Mouse (Mus musculus): ENCODE results near the gene Asap2. TPM values are rescaled to one million over a fixed set of nuclear protein-coding genes. Genes with fewer than 3 reads are reported as not detected.

The Asap2 gene
- polyA plus RNA-seq, 1 experiment, result 17.5 TPM

GRCm38 (mm10) chr12:21142489-21143254 lies 152.4 kb downstream of the Asap2 start:
- no peak for DNase-seq
- H3K4me1 ChIP-seq (ENCODE audit: control insufficient read depth, insufficient read depth, low read length), result peaks cover 14% of the 10 kb centered on the region
- TF ChIP-seq POLR2A (IDR thresholded peaks at IDR 0.05; ENCODE audit: borderline replicate concordance, extremely low read depth, low read depth, low read length), result no peak
- TF ChIP-seq CTCF (IDR thresholded peaks at IDR 0.05; ENCODE audit: insufficient read depth, low read length), result no peak
- H3K4me3 ChIP-seq (replicated peaks; ENCODE audit: extremely low read depth, low read depth, low read length), result no peak overlapping the region
- WGBS, result 48% methylated on average over 9 of the region's 9 CpGs

GRCm38 (mm10) chr12:21144602-21145001 lies 154.3 kb downstream of the Asap2 start:
- Histone ChIP-seq H3K4me1 (ENCODE audit: control insufficient read depth, insufficient read depth, low read length) (peaks cover 13% of the 10 kb centered on the region), H3K4me3 (replicated peaks; ENCODE audit: extremely low read depth, low read depth, low read length) (no peak overlapping the region)
- no peak for DNase-seq
- WGBS, result 16% methylated on average over 5 of the region's 5 CpGs
- TF ChIP-seq POLR2A (IDR thresholded peaks at IDR 0.05; ENCODE audit: borderline replicate concordance, extremely low read depth, low read depth, low read length) (no peak), CTCF (IDR thresholded peaks at IDR 0.05; ENCODE audit: insufficient read depth, low read length) (no peak)

GRCm38 (mm10) chr12:21145050-21145449 lies 154.8 kb downstream of the Asap2 start:
- TF ChIP-seq CTCF (IDR thresholded peaks at IDR 0.05; ENCODE audit: insufficient read depth, low read length), result no peak
- TF ChIP-seq POLR2A (IDR thresholded peaks at IDR 0.05; ENCODE audit: borderline replicate concordance, extremely low read depth, low read depth, low read length), result no peak
- no peak for DNase-seq
- Histone ChIP-seq H3K4me3 (replicated peaks; ENCODE audit: extremely low read depth, low read depth, low read length) (no peak overlapping the region), H3K4me1 (ENCODE audit: control insufficient read depth, insufficient read depth, low read length) (peaks cover 12% of the 10 kb centered on the region)
- WGBS, result 46% methylated on average over 5 of the region's 5 CpGs

- WGBS, result 33% methylated on average over 4 of the region's 4 CpGs
- peaks cover 12% of the 10 kb centered on the region for H3K4me1 ChIP-seq (ENCODE audit: control insufficient read depth, insufficient read depth, low read length)
- DNase-seq, result no peak
- no peak for TF ChIP-seq CTCF (IDR thresholded peaks at IDR 0.05; ENCODE audit: insufficient read depth, low read length)
- no peak for TF ChIP-seq POLR2A (IDR thresholded peaks at IDR 0.05; ENCODE audit: borderline replicate concordance, extremely low read depth, low read depth, low read length)
- no peak overlapping the region for H3K4me3 ChIP-seq (replicated peaks; ENCODE audit: extremely low read depth, low read depth, low read length)
Observed at GRCm38 (mm10) chr12:21146826-21147225, 156.6 kb downstream of the Asap2 start.

GRCm38 (mm10) chr12:21153279-21153707 lies 163.0 kb downstream of the Asap2 start:
- Histone ChIP-seq H3K4me1 (ENCODE audit: control insufficient read depth, insufficient read depth, low read length) (peaks cover 11% of the 10 kb centered on the region), H3K4me3 (replicated peaks; ENCODE audit: extremely low read depth, low read depth, low read length) (no peak overlapping the region)
- 51% methylated on average over 8 of the region's 8 CpGs for WGBS
- TF ChIP-seq CTCF (IDR thresholded peaks at IDR 0.05; ENCODE audit: insufficient read depth, low read length) (no peak), POLR2A (IDR thresholded peaks at IDR 0.05; ENCODE audit: borderline replicate concordance, extremely low read depth, low read depth, low read length) (no peak)
- no peak for DNase-seq

- Histone ChIP-seq H3K4me1 (ENCODE audit: control insufficient read depth, insufficient read depth, low read length) (peaks cover 21% of the 10 kb centered on the region), H3K4me3 (replicated peaks; ENCODE audit: extremely low read depth, low read depth, low read length) (no peak overlapping the region)
- TF ChIP-seq CTCF (IDR thresholded peaks at IDR 0.05; ENCODE audit: insufficient read depth, low read length) (no peak), POLR2A (IDR thresholded peaks at IDR 0.05; ENCODE audit: borderline replicate concordance, extremely low read depth, low read depth, low read length) (no peak; the same call in 1 of the 2 replicates)
- 37% methylated on average over 4 of the region's 4 CpGs for WGBS
- DNase-seq, result no peak
Observed at GRCm38 (mm10) chr12:21155062-21155461, 164.8 kb downstream of the Asap2 start.

GRCm38 (mm10) chr12:21159304-21159703 lies 169.0 kb downstream of the Asap2 start:
- Histone ChIP-seq H3K4me1 (ENCODE audit: control insufficient read depth, insufficient read depth, low read length) (peaks cover 27% of the 10 kb centered on the region), H3K4me3 (replicated peaks; ENCODE audit: extremely low read depth, low read depth, low read length) (no peak overlapping the region)
- 46% methylated on average over 7 of the region's 7 CpGs for WGBS
- TF ChIP-seq POLR2A (IDR thresholded peaks at IDR 0.05; ENCODE audit: borderline replicate concordance, extremely low read depth, low read depth, low read length) (no peak), CTCF (IDR thresholded peaks at IDR 0.05; ENCODE audit: insufficient read depth, low read length) (no peak)
- no peak for DNase-seq

GRCm38 (mm10) chr12:21160327-21160828 lies 170.1 kb downstream of the Asap2 start:
- WGBS, result 29% methylated on average over 8 of the region's 8 CpGs
- Histone ChIP-seq H3K4me3 (replicated peaks; ENCODE audit: extremely low read depth, low read depth, low read length) (no peak overlapping the region), H3K4me1 (ENCODE audit: control insufficient read depth, insufficient read depth, low read length) (peaks cover 33% of the 10 kb centered on the region)
- TF ChIP-seq POLR2A (IDR thresholded peaks at IDR 0.05; ENCODE audit: borderline replicate concordance, extremely low read depth, low read depth, low read length), result no peak
- no peak for TF ChIP-seq CTCF (IDR thresholded peaks at IDR 0.05; ENCODE audit: insufficient read depth, low read length)
- DNase-seq, result peak; percentile 47

- TF ChIP-seq CTCF (IDR thresholded peaks at IDR 0.05; ENCODE audit: insufficient read depth, low read length) (no peak), POLR2A (IDR thresholded peaks at IDR 0.05; ENCODE audit: borderline replicate concordance, extremely low read depth, low read depth, low read length) (no peak)
- 91% methylated on average over 4 of the region's 4 CpGs for WGBS
- no peak for DNase-seq
- Histone ChIP-seq H3K4me1 (ENCODE audit: control insufficient read depth, insufficient read depth, low read length) (peaks cover 39% of the 10 kb centered on the region), H3K4me3 (replicated peaks; ENCODE audit: extremely low read depth, low read depth, low read length) (no peak overlapping the region)
Observed at GRCm38 (mm10) chr12:21161841-21162240, 171.6 kb downstream of the Asap2 start.

GRCm38 (mm10) chr12:21163706-21164105 lies 173.4 kb downstream of the Asap2 start:
- Histone ChIP-seq H3K4me3 (replicated peaks; ENCODE audit: extremely low read depth, low read depth, low read length) (no peak overlapping the region), H3K4me1 (ENCODE audit: control insufficient read depth, insufficient read depth, low read length) (peaks cover 46% of the 10 kb centered on the region)
- no peak for DNase-seq
- TF ChIP-seq POLR2A (IDR thresholded peaks at IDR 0.05; ENCODE audit: borderline replicate concordance, extremely low read depth, low read depth, low read length) (no peak), CTCF (IDR thresholded peaks at IDR 0.05; ENCODE audit: insufficient read depth, low read length) (no peak)
- WGBS, result 40% methylated on average over 3 of the region's 3 CpGs

All from lung, adult 2 months (tissue).